Mouse (Mus musculus) left cerebral cortex, postnatal 10 days (tissue): ENCODE results near the gene Tctn1. TPM values are rescaled to one million over a fixed set of nuclear protein-coding genes. Genes with fewer than 3 reads are reported as not detected.

ENCODE experiments used
- DNase-seq, 2 experiments: peaks; one replicate each; pipeline ENCODE4 v3.0.0; 2021 to 2022; ENCODE audit warnings: low spot score in 2 of 2, mixed read lengths in 1 of 2; ENCODE audit errors: extremely low spot score in 1 of 2
- intact Hi-C: fragments of 180-260 bp; cut with DNase I; formaldehyde crosslinking; loops from one replicate; pipeline ENCODE4 v1.15.1; 2025
- total RNA-seq, 2 experiments: library from RNA; stranded (reverse); gene quantifications; 2 replicates each; pipeline ENCODE4 v1.2.3; 2021

Gene Tctn1
- total RNA-seq, 2 experiments from 2014 or later, result 13.1 to 15.6 TPM

DNA sequence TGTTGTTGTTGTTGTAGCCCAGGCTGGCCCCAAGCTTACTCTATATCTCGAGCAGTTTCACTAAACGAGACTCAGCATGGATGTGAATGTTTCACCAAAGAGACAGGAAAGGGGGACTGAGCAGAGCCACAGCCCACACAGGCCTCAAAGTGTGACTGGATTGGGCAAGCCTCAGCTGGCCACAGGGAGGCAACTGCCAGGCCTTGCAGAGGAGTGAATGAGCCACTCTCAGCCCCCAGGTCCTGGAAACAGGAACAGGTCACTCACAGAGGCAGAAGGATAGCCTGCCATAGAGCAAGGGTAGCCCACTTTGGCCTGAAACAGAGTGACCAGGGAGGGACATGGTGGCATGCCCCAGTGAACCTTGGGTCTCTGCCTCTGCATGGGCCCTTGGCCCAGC is 60.1 kb downstream of the Tctn1 start:
- intact Hi-C loops, result no loop called here
- DNase-seq, result no peak

DNA sequence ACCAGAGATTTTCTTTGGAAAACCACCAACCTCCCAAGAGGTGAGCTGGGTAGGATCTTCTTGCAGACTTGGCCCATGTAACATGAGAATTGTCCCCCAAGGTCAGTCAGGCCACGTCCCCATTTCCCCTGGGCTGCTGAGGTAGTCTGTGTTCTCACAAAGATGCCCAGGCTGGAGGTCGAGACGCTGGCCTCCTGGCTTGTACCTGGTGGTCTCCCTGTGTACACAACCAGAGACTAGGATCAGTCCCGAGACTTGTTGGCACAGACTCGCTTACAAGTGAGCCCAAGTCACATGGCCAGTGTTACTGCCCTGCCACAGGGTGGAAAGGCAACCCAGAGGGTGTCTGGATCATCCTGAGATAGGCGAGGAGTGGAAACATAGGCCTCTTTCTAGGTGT is 62.4 kb downstream of the Tctn1 start:
- DNase-seq, result no peak
- intact Hi-C loops, result no loop called here

DNA sequence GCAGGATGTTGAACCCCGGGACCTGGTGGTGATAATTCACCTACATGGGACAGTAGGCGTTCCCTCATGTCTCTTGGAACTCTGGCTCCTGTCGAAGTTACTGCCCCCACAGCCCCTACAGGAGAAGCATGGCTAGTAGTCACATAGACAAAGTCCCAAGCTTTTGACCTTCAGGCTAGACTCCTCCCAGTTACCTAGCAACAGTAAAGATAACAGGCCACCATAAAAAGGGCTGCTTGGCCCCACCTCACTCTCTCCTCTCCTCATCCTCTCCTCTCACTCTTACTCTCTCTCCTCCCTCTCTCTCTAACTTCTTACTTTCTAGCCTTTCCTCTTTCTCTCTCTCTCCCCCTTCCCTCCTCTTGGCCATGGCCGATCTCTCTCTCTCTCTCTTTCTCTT is 63.4 kb downstream of the Tctn1 start:
- intact Hi-C loops, result no loop called here
- DNase-seq, result no peak

DNA sequence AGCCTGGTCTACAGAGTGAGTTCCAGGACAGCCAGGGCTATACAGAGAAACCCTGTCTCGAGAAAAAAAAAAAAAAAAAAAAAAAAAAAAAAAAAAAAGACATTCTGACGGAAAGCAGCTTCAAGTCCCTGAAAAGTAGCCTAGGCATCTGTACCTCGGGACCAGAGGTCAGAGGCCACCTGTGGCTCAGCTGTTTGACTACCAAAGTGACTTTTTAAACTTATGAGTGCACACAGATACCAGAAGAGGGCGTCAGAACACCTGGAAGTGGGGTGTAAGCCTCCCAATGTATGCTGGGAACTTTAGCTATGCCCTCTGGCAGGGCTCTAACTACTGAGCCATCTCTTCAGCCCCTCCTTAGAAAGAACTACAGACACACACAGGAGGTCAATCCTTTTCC is 71.9 kb downstream of the Tctn1 start:
- intact Hi-C loops, result no loop called here
- no peak for DNase-seq

- intact Hi-C loops, result no loop called here
- no peak for DNase-seq
Observed at GRCm38 (mm10) chr5:122191269-122192063, 72.8 kb downstream of the Tctn1 start.

- intact Hi-C loops, result no loop called here
Observed at GRCm38 (mm10) chr5:122190465-122190864, 73.8 kb downstream of the Tctn1 start.

DNA sequence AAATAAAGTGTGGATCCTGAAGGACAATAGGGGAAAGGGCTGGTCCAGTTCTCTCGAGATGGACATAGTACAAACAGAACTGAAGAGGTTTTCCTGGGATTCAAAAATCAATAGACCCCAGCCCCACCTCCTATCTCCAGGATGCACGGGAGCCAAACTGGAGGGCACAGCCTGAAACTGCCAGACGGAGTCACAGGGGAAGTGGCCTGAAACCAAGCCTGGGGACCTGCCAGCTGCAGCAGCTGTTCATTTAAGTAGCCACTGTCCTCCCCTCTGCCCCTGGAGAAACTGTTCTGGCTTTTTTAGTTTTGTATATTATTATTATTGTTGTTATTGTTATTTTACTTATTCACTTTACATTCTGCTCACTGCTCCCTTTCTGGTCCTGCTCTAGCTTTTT is 75.1 kb downstream of the Tctn1 start:
- DNase-seq, result no peak
- intact Hi-C loops, result no loop called here

More at GRCm38 (mm10) chr5:122190465-122190864, 73.8 kb downstream of the Tctn1 start:
- DNase-seq, result no peak

Other genes starting within 250 kb of the Tctn1 start
- gene Cux2, start 214.4 kb downstream of the Tctn1 start, total RNA-seq, result 100 to 1,000 TPM; 180 to 194 TPM
- 1 to 10 TPM in 1 of 2 experiments, under 1 TPM in 1; 0.97 to 1.4 TPM for gene Myl2, start 163.5 kb downstream of the Tctn1 start, total RNA-seq
- gene Ccdc63, start 123.6 kb downstream of the Tctn1 start, total RNA-seq, result 1 to 10 TPM in 1 of 2 experiments, under 1 TPM in 1; 0.24 to 1.2 TPM
- gene Ppp1cc, start 106.2 kb downstream of the Tctn1 start, total RNA-seq, result 100 to 1,000 TPM; 170 to 190 TPM
- 1 to 10 TPM; 2.1 to 2.6 TPM for gene Hvcn1, start 57.7 kb downstream of the Tctn1 start, total RNA-seq
- gene Pptc7, start 19.9 kb upstream of the Tctn1 start, total RNA-seq, result 10 to 100 TPM; 22.8 to 24.1 TPM
- gene Rad9b, start 89.8 kb upstream of the Tctn1 start, total RNA-seq, result 1 to 10 TPM; 4.2 to 4.3 TPM
- 100 to 1,000 TPM; 224 to 239 TPM for gene Vps29, start 89.9 kb upstream of the Tctn1 start, total RNA-seq
- gene Gpn3, start 107.4 kb upstream of the Tctn1 start, total RNA-seq, result 10 to 100 TPM; 19.7 to 22.4 TPM
- 10 to 100 TPM; 70.1 to 77.5 TPM for gene Fam216a, start 107.9 kb upstream of the Tctn1 start, total RNA-seq
- 100 to 1,000 TPM; 268 to 275 TPM for gene Arpc3, start 127.4 kb upstream of the Tctn1 start, total RNA-seq
- gene Anapc7, start 157.2 kb upstream of the Tctn1 start, total RNA-seq, result 10 to 100 TPM; 34.9 to 35.3 TPM
- 100 to 1,000 TPM; 618 to 632 TPM for gene Atp2a2, start 237.8 kb upstream of the Tctn1 start, total RNA-seq